Mouse (Mus musculus) megakaryocyte, adult 5-6 weeks (primary cell): ENCODE data around the gene Hoxd1. TPM values are rescaled to one million over a fixed set of nuclear protein-coding genes. Genes with fewer than 3 reads are reported as not detected.

ENCODE experiments used
- ATAC-seq: 2 replicates; pipeline ENCODE4 v1.8.0; 2016; ENCODE audit warnings: mild to moderate bottlenecking, inconsistent platforms; ENCODE audit not compliant: poor library complexity, severe bottlenecking
- total RNA-seq, 2 experiments: library from RNA; stranded (forward) in 1 of 2; stranded (reverse) in 1 of 2; fragments of 153-499, 151-499 nt in 1 of 2; fragments of 221-1000, 200-1000 nt in 1 of 2; gene quantifications; 2 replicates each; pipeline versions ENCODE4 v1.2.3 to v1.2.4; 2015 to 2017

The Hoxd1 gene
- total RNA-seq, 2 experiments from 2014 or later = not detected

DNA sequence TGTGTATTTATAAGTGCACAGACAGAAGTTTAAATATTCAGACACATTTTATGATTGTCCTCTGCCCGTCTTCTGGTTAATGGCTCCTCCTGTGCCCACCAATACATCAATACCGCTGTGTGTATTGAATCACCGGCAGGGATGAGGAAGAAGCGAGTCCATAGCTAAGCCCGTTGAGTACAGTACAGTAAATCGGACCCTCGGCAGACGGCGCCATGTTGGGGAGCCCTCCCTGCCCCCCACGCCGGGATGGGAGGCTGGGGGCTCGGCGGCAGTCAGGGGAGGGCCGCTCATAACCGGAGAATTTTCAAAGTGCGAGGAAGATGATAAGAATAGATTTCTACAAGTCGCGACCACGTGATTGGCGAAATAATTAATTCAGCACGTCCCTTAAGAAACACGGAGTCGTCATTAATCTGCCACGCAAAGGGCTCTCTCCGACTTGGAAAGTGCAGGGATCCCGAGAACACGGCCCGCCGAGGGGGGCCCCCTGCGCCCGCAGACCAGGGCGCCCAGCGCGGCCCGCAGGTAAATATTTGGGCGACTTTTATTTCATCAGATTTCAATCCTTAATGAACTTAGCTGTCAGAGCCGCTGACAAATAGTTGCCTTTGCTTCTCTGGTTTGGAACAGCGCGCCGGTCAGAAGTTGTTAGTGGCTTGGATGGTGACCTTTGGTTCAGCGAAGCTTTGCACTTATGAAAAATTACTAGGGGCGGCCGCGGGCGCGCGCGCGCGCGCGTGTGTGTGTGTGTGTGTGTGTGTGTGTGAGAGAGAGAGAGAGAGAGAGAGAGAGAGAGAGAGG, 30.1 kb upstream of the Hoxd1 start:
- ATAC-seq = no peak

DNA sequence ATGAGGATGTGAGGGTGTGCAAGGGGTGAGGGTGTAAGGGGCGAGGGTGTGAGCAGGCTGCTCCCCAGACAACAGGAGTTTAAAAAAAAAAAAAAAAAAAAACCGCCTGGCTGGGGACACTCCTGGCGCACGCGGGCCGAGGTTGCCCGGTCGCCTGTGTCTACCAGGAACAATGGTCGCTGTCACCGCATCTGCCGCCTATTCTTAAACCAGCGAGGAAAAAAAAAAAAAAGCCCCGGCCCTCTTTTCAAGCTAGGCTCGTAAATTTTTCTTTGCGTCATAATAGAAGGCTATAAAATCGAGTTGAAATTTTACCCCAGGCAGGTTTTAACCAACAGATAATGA, 29.5 kb upstream of the Hoxd1 start:
- no peak for ATAC-seq

DNA sequence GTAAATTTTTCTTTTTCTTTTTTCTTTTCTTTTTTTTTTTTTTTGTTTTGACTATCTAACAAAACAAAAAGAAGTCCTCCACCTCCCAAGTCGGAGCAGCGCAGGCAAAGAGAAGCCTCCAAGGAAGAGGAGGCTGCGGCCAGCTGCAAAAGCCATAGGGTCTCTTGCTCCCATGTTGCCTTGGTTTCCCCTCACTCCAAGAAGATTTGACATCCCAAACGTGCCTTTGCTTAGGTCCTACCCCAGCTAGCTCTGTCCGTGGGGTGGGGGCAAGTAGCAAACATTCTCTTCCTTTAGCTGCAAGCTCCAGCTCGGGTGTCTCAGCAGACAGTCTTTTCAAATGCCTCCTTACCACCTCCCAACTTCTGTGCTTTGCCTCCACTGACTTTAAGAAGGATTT, 29.0 kb upstream of the Hoxd1 start:
- ATAC-seq = no peak

DNA sequence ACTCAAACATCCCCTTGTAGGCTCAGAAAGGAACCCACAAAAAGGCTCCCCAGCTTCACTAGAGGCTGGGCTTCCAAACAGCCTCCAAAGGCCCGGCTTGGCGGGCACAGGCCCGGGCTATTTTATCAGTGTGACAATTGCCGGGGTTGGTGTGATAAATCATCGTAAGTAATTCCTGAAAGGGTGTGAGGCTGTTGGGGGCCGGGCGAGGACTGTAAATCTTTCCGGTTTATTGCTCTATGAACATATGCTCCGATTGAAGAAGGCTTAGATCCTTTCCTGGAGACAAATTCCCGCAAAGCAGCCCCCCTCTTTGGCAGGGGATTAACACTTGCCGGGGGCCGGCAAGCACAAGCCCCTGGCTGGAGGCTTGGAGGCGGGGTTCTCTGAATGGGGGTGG, 28.3 kb upstream of the Hoxd1 start:
- no peak for ATAC-seq

DNA sequence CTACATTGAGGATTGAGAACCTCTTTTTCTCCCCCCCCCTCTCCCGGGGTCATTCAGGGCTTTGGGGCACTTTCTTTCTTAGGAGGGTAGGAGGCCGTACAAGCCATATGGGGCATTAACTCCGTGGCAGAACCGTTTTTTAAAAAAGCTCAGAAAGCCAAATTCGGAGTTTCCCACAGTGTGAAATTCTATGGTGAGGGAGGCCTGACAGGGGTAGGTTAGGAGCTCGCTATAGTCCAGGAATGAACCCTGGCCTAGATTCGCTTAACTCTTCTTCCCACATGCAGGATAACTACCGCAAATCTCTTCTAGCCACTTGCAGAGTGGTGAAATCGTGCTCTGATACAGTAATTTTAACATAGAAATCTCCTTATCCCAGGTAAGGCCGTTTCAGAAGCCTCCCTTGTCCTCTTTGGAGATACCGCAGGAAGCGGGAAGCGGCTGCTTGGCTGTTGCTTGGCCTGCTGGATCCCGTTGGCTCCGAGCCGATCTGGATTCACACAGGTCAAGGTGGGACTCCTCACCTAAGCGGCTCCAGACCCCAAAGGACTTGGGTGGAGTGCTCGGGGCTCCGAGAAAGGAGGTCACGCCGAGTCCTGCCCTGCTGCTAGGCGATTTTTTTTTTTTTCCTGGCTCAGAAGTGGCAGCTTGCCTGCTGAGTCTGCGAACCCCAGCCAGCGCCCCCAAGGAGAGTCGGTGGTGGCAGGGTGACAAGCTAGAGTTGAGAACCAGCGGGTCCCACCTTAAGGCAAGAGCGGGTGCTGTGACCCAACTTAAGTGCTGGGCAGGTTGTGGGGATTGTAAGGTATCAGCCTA, 27.6 kb upstream of the Hoxd1 start:
- ATAC-seq = no peak

DNA sequence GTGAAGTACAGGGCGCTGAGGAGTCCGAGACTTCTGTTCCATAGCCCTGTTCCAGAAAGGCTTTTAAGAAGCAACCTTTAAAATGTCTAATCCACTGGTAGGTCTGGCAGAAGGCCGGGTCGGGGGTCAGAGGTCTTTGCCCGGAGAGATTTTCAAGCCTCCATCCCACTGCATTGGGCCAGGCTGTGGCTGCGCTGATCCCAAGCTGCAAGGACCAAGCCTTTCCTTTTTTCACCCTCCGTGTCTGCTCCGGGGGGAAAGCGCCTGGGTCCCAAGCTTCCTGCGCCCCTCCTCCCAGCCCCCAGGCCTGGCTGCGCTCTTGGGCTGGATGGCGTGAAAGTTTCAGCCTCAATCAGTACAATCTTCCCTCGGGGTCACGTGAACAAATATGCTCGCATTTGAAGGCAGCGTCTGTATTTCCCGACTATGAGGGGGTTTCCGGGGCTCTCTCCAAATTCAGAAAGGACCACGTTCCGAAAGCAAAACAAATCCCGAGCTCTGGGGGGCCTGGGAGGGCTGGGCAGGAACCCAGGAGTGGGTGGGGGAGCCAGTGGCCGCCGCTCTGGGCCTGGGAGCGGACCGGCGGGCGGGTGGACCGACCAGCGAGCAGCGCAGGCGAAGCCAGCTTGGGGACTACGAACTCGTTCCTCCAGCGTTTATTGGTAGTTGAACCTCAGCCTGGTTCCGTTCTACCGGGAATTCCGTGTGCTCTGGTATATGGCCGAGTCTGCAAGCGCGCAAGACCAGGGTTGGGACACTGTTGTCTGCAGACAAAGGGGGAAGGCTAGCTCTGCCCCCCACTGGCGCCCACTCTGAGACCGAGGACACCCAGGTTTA, 26.7 kb upstream of the Hoxd1 start:
- no peak for ATAC-seq

DNA sequence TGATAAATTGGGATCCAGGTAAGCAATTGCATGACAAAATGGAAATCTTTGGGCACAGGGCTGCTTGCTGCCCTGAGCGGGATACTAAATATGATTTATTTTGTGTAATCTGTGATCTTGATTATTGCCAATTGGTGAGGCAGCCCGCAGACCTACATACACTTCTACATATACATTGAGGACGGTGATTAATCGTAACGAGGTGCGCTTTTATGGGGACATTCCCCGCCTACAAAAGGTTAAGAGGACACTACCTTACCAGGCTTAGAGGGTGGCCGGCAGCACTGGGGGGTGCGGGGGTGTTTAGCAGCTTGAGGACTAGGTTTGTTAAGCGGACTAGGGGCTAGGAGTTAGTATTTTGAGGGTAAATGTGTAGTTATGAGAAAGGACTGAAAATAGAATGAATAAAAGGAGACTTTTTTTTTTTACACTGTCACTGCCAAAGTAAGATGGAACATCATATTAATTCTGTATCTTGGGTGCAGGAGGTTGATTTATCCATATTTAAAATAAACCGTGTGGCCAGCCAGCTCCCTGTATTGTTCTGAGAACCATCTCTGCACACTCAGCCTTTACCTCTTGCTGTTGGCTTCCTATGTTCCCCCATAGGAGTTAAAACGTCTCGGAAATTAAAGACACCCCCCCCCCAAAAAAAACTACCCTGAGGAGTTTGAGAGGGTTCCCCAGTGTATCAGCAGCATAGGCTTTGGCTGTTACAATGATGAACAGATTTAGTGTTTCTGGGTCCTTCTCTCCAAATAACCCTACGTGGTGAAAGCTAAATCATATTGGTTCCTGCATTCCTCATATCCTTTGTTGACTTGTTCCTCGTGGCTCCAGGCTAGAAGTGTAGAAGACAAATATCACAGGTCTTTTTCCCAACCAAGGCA, 25.8 kb upstream of the Hoxd1 start:
- ATAC-seq = no peak

DNA sequence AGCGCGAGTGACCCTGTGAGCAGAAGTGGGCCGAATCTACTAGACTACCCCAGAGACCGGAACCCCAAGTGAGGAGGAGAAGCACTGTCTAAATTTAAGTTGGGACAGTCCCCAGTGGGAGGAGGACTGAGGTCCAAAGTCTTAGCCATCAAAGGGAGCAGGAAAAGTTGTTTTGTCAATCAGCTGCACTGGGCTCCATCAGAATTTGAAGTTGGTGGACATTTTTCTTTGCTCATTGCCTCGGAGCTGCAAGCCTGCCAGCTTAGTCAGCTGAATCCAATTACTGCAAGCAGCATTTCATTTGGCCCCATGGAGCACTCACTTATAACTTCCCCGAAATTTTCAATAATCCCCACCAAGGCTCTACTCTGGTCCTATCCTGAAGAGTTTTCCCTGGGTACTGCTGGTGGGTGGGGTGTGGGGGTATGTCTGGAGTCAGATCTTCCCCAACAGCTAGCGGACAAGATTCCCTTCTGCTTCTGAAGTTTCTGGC, 25.2 kb upstream of the Hoxd1 start:
- ATAC-seq = no peak

DNA sequence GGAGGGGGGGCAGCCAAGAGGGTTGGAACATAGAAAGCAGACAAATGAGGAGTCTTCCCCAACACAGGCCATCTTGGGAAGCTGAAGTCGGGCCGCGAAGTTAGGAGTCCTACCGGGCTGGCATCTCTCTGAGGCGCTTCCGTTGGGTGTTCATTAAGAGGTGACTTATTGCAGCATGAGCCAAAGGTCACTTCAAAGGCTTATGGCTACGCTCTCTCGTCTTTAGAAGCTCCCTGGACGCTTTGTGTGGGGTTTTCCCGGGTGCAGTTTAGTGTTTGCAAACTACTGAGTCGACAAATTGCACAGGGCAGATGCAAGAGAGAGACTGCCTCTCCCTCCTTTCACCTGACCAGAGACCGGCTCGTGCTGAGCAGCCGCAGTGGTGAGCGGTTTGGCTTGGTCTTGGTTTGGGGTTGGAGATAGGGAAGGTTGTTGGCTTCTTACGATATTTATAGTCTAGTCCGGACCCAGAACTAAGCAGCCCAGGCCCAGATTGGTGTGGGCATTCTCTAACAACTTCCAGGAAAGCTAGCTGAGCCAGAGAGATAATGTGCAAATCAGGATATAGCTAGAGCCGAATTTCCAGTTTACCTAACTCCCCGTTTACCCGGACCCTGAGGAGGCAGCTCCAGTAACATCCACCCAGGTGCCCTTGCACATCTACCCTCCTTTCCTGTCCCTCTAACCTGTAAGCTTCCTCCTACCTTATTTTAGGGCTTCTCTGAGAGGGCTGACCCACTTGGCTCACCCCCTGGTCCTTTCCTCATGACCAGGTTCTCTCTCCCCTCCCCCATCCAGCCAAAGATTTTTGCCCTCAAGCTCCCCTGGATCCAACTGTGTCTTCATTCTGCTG, 23.9 kb upstream of the Hoxd1 start:
- ATAC-seq = no peak

DNA sequence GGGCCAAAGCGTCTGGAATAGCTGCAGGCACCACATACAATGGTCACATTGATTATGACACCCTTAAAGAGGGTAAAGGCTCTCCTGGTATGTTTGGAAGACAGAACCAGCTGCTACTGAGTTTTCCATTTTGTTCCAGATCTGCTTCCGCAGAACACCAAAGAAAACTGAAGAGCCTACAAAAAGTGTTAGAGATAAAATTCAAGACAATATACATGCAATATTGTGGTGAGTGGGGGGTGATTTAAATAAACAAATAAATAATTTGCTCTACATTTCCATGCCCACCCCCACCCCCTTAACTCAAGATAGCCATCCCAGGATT, 23.3 kb upstream of the Hoxd1 start:
- no peak for ATAC-seq

DNA sequence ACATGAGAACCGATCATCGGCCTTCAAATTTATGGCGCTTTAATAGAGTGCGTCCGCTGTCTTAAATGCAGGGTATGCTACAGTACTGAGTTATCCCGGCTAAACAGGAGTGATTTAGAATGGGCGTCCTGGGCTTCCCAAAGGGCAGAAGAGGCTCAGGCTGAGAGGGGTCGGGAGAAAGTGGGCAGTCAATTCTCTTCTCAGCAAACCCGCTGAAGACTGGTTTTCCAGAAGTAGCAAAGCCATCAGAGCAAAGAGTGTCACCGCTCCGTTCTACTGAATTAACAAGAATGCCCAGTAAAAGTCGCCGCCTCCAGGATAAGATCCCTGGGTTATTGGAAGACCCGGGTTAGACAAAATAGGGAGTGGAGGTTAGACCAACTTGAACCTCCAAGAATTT, 22.9 kb upstream of the Hoxd1 start:
- ATAC-seq = no peak

DNA sequence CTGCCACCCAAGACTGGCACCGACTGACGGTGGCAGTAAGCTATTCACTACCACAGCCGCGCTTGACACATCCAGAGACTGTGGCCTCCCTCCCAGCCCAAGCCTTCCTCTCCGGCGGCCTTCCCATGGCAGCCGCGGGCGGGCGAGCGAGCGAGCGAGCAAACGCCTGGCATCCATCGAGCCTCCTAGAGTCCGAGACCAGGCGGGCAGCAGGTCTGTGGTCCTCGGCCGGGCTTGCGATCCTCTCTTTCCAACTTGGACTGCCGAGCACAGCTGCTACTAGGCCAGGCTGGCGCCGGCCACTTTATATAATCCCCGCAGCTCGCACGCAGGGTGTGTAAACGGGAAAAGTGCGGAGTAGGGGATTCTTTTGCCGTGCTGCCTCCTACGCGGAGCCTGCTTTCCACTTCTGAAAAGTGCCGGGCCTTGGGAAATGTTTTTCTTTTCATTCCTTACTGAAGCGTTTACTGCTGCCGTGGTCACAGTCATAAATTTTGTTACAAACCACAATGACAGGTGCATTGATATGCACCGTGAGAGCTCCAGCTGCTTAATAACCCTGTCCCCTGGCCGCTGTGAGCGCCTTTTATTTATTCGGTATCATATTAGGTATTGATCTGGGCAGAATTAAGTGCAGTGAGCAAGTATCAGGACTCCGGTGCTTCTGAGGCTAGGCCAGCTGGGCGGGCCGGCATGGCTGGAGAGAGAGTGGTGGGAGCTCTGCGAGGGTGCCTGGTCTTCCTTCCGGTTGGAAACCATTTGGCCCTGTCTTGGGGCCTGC, 22.3 kb upstream of the Hoxd1 start:
- no peak for ATAC-seq

DNA sequence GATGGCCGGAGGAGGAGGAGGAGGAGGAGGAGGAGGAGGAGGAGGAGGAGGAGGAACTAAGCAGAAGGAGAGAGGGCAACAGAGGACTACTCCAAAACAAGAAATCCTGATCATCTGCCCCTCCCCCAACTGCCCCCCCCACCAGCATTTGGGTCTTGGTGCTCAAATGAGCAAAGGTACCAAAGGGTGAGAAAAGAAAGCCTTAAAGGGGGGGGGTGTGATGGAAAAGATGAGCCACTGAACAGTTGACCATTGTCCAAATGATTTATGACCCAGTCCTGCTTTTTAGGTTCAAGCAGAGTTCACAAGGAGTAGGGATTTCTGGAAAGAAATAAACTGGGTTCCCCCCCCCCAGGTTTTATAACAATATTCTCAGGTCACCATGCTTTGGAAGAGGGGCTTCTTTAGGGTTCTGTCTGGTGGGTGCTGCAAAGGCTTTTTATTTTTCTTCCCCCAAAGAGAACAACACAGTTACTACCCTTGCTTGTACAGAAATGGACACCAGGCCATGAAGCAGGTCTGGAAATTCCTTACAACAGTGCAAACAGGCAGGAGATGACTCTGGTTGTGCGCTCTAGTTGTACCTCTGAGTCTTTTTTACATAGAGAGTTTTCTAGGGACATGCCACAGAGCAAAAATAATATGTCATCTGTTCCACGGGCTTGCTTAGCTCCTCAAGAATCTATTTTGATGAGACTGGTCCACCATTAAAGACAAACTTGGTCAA, 21.4 kb upstream of the Hoxd1 start:
- ATAC-seq = no peak

DNA sequence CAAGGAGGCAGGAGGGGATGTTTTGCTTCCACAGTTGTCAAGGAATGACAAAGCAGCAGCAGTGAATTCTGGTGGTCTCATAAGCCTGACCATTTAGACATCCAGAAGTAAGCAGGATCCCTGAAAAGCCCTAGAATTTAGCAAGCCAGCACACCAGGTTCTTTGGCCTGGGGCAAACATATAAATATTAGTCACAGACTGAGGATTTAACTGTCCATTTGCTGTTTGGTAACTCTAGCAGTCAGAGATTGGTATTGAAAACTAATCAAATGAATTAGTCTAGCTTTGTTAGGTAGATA, 20.9 kb upstream of the Hoxd1 start:
- no peak for ATAC-seq

DNA sequence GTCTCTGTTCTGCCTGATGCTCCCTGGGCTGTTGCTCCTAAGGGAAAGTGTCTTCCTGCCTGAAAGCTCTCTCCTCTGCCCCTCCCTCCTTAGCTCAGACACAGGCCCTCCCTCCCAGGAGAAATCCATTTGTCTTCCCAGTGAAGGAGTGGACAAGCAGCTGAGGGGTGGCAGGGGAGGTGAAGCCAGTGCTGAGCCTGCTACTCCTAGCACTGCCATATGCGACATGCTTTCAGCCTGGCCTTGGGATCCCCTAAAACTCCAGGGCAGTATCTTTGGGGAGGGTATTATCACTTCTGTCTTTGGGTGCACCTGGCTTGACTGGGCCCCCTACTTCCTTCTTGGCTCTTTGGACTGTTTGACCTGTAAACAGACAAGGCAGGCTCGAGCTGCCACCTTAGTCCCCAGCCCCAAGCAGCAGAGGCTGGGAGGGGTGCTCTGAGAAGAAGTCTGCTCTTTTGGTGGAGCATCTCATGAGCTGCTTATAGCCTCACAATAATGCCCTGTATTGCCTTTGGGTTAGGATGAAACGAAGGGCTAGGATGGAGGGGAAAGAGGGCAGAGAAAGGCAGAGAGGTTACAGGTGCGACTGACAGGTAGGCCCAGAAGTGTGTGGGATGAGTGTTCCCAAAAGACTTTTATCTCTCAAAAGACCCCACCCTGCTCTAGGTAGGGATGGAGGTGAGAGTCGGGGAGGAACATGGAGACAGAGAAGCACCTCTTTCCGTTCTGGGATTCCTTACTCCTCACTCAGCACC, 17.1 kb upstream of the Hoxd1 start:
- no peak for ATAC-seq

DNA sequence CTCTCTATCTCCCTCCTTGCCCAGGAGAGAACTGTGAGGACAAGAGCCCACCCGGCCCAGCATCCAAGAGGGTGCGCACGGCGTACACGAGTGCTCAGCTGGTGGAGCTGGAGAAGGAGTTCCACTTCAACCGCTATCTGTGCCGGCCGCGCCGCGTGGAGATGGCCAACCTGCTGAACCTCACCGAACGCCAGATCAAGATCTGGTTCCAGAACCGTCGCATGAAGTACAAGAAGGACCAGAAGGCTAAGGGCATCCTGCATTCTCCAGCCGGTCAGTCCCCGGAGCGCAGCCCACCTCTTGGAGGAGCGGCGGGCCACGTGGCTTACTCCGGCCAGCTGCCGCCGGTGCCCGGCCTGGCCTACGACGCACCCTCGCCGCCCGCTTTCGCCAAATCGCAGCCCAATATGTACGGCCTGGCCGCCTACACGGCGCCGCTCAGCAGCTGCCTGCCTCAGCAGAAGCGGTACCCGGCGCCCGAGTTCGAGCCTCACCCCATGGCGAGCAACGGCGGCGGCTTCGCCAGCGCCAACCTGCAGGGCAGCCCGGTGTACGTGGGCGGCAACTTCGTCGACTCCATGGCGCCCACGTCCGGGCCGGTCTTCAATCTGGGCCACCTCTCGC, 16.4 kb upstream of the Hoxd1 start:
- ATAC-seq = no peak

DNA sequence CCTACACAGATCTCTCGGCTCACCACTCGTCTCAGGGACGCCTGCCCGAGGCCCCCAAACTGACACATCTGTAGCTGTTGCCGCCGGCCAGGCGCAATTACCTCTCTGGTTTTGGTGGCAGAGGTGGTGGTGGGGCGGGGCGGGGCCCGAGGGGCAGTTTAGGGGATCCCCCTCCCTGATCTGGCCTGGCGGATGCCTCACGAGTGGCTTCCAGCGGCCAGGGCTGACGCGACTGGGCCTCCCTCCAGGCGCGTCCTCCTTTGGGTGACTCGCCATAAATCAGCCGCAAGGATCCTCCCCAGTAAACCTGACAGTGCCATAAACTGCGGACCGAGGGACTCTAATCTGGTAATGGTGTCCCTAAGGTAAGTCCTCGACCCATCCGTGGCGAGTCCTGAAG, 15.8 kb upstream of the Hoxd1 start:
- ATAC-seq = no peak
